Mouse (Mus musculus): ENCODE data around the gene Gpc6.
"Not testable (repeated sequence)": the region's sequence is repeated elsewhere in the genome, so short reads cannot be mapped to it uniquely, and the experiment has no call there.

Gene Gpc6

DNA sequence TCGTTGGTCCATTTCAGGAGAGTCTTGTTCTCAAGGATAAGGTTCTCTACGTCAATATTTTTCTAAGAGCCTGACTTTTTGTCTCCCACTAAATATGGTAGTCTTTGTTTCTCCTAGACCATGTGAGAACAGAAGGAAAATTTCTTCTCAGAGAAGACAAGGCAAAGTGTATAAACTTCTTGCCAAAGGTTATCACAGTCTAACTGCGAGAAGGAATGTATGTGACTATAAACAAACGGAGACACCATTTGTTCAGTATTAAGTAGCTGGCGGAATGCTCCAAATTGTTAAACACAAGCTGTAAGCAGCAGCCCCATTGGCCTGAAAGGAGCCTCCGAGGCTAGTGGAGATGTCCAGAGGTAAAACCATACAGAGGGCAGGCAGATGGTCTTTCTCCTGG lies 454.9 kb downstream of the Gpc6 start:
- no peak for DNase-seq

DNA sequence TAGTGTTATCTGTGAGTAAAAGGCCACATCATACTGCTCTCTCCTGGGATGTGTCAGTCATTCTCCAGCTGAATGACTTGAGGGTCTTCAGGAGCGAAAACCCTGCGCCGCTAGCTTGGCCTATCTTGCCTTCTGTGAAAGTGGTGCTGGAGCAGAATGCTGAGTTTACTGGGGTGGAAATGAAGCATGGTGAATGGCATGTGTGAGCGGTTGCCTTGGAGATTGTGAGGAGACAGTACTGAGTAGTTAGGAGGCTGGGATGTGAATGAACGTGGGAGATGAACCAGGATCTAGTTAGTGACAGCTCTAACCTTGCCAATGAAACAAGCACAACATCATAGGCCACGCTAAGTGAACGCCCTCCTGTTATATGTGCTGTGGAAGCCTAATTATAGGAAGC lies 458.1 kb downstream of the Gpc6 start:
- DNase-seq = no peak

DNA sequence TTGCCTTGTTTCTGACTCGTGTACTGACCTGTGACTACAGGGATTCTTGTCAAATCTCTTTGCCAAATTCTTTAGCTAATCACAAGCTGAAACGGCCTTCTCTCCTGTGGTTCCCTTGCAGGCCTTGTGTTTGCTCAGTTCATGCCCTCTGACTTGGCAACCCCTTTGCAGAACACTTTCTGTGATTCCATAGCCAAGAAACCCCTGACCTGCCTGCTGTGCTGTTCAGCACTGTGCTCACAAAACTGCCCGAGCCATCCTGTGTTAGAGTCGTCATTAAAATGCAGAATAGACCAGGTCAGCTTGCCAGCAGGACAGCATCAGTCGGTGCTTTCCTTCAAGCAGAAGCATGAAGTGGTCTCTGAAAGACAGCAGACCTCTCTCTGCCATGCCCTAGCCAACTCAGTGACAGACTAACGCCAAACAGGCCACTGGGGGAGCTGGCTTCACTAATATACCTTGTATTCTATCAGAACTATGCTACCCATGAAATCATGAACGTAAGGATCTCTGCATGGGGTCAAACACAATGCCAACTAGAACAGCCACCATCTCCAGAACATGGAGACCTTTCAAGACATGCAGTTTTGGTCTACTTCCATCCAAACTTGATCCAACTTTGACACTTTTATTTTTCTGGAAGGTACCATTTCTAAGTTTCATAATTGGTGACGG lies 459.1 kb downstream of the Gpc6 start:
- no peak for DNase-seq

DNA sequence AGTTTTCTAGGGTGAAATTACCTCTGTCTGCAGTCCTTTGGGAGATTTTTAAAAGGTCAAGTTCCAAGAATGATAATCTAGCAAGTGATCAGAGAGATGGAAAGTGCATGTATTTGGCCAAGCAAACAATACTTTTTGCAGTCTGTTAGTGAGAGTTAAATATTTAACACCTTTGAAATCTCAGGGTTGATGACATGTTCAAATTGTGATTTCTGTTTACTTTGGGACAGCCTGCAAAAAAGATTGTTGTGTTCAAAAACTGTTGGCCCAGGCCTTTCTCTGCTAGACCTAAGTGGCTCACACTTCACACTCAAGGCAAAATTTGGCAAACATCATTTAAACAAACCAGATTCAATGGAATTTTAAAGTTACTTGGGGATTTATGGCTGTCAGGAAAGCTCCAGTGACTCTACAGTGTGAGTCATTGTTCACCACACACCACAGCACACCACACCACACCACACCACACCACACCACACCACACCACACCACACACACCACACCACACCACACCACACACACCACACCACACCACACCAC lies 460.7 kb downstream of the Gpc6 start:
- no peak for DNase-seq

DNA sequence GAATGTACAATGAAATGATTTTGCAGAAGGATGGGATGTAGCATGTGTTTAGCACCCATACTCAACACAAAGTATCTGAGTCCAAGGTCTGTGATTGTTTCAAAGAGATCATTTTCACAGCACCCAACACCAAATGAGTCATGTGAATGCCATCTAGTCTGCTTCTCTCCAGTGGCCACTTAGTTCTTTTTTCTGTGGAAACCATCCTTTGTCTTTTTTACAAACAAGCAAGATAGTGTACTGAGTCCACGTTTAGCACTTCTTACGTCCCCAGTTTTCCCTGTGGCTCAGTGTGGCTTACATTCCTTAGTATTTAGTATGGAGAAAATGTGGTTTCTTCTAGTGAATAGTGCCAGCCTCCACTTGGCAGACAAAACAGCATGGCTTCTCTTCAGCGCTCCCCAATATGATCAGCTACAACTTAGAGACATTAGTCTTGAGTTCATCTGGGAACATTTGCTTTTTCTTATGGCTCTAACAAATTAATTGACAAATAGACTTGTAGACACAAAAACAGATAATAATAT lies 465.7 kb downstream of the Gpc6 start:
- no peak for DNase-seq

DNA sequence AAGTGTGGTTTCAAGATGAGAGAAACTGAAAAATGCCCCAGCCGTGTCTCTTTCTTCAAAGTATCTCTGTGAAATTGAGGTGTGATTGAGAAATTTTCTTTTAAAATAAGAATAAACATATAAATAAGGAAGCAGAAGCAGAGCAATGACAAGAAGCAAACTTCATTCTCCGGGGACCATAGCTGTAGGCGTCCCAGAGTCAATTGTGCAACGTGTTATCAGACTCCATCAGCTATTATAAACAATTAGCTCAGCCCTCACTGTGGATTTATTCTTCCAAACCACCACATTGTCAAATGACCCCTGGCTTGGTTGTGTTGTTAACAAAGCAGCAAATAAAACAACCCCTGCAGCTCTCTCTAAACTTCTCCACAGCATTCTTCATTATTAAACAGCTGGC lies 466.3 kb downstream of the Gpc6 start:
- DNase-seq = no peak

DNA sequence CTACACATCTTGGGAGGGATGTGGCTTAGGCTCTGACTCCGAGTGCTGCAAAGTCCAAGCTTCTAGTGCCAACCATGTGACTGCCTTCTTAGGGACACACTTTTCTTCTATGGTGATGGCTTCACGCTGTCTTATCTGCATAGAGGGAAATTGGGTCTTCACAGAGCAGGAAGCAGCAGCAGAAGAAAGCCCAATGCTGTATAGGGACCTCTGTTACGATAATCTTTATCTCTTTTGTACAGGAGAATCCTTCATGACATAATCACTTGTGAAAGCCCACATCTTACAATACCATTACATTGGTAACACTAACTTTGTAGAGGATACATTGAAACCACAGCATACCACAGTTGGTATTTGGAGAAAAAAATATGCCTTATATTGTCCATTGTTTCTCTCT lies 472.1 kb downstream of the Gpc6 start:
- no peak for DNase-seq

DNA sequence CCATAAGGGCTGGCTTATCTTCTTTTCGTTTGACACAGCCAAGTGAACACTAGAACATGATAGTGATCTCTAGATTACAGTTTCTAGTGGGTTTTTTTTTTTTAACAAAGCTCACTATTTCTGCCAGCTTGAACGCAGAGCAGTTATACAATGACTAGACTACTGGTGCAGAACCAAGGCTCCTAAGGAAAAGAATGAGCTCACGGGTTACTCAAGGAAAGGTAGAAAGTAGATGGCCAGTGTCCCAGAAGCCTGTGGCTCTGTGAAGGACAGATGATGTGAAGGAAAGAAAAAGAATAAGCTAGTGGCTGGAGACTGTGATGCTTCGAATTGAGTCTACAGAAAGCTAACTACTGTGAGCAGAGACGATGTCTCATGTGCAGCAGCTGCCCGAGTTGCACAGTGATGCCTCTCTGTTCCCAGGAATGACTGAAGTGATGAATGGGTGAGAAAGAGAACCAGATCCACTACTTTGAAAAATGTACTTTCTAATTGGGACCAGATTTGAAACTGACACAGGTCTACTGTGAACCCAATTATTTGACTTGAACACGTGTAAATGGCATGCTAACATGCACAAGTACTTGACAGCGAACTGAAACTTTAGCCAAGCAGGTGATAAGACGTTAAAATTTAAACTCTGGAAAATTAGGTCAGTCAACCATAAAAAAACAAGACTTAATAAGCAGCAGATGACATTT lies 482.9 kb downstream of the Gpc6 start:
- DNase-seq = no peak

DNA sequence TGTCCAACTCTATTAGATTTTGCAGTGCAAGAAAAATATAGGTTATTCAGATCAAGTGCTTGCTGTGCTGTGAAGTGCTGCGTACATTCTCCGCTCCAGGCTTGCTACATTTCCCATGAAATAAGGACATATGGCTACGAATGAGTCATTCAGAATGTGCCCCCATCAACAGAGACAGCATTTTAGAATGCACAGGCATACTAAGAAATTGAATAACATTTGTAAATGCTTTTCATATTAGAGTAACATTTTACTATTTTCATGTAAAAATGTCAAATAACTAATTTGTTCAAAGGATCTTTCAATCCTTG lies 483.4 kb downstream of the Gpc6 start:
- DNase-seq = no peak

DNA sequence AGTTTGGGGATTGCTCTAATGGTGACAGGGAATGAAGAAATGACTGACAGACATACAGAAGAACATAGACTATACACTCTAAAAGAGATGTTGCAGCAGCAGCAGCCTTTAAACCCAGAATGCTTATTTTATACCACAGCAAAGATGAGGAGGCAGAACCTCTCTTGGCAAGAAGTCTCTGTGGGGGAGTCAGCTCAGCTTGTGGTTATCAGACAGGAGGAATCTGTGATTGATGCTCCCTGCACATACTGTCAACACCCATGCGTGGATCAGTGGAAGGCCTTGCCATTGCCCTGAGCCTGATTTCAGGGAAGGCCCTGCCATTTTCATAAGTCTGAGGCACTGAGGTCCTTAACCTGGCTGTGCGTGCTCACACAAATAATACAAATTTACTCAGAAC lies 484.7 kb downstream of the Gpc6 start:
- no peak for DNase-seq

DNA sequence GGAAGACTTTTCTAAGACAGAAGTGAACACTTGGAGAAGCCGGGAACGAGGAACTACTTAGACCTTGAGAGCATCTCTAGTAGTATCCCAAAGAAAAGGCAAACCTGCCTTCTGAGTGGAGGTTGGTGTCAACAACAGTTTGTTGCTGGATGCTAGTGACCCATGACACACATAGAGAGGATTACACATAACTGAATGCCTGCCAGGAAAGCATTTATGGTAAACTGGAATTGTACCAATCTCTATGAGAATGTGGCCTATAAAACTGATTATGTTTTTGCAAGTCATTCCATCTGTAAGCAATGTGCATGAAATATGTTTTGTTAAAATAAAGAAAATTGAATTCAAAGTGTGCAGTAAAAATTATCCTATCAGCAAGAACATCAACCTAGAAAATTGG lies 485.4 kb downstream of the Gpc6 start:
- no peak for DNase-seq

DNA sequence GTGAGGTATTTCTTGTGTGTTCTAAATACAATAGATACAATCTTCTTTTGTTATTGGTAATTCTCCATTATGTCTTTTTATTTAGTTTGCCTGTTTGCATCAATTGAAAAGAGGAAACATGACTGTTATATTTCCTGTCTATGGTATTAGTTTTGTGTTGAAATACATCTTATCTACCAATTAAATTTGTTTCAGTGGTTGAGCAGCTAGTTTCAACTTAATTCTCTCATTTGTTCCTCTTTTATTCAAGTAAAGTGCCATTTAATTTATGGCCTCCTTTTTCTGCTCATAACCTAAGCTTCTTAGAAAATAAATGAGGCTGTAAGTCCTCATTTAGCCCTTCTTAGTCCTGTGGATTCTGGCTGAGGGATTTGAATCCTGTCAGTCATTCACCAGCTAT lies 489.9 kb downstream of the Gpc6 start:
- DNase-seq = no peak

DNA sequence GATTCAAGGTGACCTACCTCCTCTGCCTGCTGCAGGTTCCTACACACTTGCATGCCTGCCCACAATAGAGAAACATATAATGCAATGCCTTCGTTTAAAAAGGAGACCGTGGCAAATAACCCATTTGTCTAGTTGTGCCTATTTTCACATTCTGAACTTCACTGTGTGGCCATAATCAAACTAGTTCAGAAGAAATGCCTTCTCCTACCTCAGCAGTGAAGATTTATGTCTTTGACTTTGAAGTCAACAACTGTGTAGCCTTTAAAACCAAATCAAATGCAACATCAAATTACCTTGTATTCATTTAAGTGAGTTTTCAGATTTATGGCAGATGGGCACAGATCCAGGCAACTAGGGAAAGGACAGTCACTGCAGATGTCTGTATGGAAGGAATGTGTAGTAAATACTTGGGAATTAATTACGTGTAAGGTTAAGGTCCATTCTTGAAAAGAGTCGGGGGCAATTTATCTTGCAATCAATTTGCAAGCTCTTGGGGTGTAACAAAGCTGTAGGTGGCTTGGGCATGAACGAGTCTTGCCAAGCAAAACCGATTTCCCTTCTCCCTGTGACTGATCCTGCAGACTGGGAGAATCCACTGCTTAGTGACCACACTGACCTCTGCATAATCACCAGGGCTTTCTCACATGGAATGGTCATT lies 494.6 kb downstream of the Gpc6 start:
- no peak for DNase-seq

DNA sequence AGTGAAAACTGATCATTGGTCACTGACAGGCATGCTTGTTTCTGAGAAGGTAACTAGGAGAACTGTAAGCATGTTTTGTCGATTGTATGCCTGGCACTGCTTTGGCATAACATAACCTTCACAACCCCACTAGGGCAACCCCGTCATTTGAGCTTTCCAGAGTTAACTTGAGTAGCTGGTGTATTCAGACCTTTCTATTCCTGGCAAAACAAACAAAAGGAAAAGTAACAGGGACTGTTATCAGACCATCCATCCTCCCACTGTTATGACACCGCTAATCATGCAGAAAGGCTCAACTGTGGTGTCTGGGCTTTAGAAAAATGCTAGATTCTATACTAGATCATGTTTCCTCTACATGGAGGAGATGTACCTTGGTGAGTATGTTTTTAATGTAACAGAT lies 496.1 kb downstream of the Gpc6 start:
- DNase-seq = no peak

DNA sequence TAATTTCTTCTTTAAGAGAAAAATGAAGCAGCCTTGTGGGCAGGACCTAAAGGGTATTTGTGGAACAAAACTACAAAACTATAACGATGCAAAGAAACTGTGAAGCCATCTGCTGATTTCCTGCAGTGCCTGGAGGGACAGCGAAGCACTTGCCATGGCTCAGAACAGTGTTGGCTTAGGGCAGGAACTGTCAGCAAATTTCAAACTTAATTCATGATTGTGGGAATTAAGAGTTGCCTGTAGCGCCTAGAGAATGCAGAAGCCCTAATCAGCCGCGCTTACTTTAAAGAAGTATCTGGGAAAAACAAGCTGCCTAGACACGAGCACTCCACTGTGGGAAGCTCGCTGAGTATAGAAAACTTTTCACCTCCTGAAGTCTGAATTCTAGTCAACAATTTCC lies 501.0 kb downstream of the Gpc6 start:
- DNase-seq = no peak

DNA sequence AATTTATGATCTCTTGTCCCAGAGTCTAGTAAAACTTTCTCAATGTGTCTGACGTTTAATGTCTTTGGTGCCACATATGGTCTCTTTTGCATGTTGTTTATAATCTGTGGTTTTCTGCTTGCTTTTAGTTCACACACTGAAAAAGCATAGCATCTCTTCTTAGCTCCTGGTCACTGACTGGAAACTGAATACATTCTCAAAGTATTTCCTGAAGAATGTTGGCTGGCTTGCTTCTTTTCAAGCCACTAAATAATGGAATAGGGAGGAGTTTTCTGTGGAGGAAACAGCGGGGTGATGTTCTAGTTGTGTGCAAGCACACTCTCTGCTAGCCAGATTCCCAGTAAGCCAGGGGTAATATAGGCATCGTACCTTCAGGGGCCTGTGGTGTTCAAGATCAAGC lies 502.7 kb downstream of the Gpc6 start:
- DNase-seq = no peak

DNA sequence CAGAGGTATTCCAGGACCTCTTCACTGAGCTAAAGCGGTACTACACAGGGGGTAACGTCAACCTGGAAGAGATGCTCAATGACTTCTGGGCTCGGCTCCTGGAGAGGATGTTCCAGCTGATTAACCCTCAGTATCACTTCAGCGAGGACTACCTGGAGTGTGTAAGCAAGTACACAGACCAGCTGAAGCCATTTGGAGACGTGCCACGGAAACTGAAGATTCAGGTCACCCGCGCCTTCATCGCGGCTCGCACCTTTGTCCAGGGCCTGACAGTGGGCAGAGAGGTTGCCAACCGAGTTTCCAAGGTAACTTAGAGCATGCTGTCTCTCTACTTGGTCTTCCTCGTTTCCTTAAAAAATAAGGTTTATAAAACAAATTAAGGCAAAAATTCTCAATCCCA lies 510.6 kb downstream of the Gpc6 start:
- no peak for DNase-seq

DNA sequence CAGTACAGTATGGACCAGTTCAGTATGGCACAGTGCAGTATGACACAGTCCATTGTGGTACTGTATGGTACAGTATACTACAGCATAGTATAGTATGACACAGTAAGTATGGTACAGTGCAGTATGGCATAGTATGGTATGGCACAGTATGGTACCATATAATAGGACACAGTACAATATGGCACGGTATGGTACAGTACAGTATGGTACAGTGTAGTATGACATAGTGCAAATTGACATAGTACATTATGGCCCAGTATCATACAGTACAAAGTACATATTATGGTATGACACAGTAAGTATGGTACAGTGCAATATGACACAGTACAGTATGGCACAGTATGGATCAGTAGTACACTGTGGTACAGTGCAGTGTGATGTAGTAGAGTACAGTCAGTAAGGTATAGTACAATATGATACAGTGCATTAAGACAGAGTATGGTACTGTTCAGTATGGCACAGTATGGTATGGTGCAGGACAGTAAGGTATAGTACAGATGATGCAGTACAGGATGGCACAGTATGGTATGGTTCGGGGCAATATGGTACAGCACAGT lies 521.6 kb downstream of the Gpc6 start:
- DNase-seq = not testable (repeated sequence)

DNA sequence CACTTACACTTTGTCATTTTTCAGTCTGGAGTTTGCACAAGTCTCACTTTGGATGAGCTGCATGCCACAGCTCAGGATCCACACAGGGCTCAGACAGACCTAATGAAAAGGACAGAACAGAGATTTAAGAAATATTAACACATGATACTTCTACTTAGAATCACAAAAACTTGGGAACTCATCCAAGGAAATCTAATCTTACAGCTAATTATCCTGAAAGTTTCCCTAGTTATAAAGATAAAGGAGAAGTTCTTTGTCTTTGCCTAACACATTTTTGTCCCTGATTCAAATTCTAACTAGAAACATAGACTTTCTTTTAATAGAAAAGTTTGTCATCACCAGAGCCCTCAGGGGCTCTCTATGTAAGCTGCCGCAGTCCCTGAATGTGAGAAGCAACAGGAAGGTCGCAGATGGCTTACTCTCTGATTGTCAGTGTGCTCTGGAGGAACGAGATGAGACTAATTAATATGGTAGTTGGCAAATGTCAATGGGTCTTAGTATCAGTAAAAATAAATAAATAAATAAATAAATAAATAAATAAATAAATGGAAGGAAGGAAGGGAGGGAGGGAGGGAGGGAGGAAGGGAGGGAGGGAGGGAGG lies 526.4 kb downstream of the Gpc6 start:
- DNase-seq = no peak

DNA sequence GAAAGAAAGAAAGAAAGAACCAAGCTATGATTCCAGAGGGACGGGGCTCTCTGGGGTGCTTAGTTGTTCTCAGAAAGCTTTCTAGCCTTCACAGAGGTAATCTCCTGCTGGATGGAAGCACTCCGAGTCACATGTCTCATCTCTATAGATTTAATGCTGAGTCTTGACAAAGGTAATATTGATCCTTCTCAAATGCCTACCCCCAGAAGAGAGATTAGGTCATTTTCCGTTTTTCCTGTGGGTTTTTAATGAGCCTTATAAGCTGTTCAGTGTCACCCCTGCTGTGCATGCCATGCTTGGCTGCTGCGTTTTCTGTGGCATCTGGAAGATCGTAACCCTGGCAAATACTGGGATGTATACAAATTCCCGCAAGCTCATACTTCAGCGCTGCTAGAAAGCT lies 527.0 kb downstream of the Gpc6 start:
- DNase-seq = no peak

DNA sequence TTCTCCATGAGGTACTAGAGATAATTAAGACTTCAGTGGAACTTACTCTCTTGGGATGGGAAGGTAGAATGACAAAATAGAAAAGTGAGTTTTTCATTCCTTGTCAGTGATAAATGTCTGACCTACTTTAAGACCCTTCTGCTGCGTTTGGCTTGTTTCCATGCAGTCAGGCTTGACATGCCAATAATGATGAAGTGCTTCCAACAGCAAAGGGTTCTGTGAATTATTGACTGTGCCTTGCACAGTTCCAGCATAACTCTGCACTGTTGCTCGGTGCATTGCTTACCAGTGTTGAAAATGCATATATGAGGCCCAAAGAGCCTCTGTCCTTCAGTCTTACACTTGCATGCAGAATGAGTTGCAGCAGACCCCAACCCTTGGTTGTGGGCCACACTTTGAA lies 548.3 kb downstream of the Gpc6 start:
- DNase-seq = no peak

DNA sequence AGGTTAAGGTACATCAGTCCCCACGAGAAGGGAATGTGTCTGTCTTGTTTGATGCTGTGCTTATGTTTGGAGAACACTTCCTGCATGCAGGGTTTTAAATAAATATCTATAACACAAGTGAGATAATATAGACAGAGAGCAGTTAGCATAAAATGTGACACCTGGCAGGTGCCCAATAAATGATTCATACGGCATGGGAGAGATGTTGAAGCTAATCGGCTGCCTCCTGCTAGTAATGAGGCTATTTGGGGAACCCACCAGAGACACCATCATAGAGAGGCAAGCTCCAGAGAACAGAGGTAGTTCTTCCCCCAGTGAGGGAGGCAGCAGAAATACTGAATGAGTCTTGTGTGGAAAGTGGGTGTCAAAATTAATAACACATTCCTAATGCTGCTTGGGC lies 553.8 kb downstream of the Gpc6 start:
- peak in 1 of 2 experiments; percentile 7 for DNase-seq

DNA sequence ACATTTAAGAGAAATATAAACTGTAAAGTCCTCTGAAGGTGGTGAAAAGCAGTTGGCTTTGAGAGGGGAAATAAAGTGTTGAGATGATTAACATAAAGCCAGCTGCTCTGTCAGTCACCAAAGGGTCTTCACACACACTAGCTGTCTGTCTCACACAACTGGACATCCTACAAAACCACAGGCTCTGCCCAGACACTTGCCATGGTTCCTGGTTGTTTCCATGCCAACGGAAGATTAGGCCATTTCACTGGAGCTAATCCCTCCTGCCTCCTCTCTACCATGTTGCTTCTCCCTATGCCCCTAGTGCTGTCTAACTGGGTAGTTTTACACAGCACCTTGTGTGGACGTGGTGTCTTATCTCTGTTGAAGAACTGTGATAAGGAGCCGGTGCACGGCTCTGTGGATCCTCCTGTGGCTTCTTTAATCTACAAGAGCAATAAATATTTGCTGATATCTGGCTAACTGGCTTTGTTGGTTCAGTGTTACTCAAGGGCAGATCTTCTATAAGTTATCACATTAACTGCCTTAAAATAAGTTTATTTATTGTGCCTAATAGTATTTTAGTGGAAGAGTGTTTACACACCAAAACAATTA lies 562.1 kb downstream of the Gpc6 start:
- no peak for DNase-seq
